Mouse (Mus musculus): ENCODE measurements around the gene Opn1sw. TPM values are rescaled to one million over a fixed set of nuclear protein-coding genes. Genes with fewer than 3 reads are reported as not detected.

The Opn1sw gene
- 0.35 and 0.48 TPM in 2 replicates for polyA plus RNA-seq (2015; fragmentation: Nextera tagmentation; extraction: Ambion mirVana)

GRCm38 (mm10) chr6:29388052-29388518 lies at the start of gene Opn1sw:
Opn1sw (minus strand) TSS chr6:29388468.
- Histone ChIP-seq H3K36me3 (ENCODE audit: control insufficient read depth, insufficient read depth, low read length) (no peaks in the 10 kb centered on the region), H3K4me3 (ENCODE audit: low read length) (peak within 1 kb of the TSS; percentile 44), H3K4me1 (replicated peaks; ENCODE audit: control insufficient read depth, insufficient read depth, low read length) (peaks cover 13% of the 10 kb centered on the region), H3K9me3 (ENCODE audit: control insufficient read depth, low read length) (no peaks in the 10 kb centered on the region), H3K9ac (ENCODE audit: low read length) (peak within 1 kb of the TSS; percentile 34), H3K27ac (ENCODE audit: low read length) (peak within 1 kb of the TSS; percentile 62), H3K4me2 (ENCODE audit: low read depth, low read length) (peak within 1 kb of the TSS; percentile 52), H3K27me3 (ENCODE audit: control insufficient read depth, insufficient read depth, low read depth, low read length) (no peaks in the 10 kb centered on the region)
- ATAC-seq (ENCODE audit: low read depth) = peak; percentile 80
- 4% methylated on average over 12 of the region's 12 CpGs for WGBS

- peaks cover 23% of the 10 kb centered on the region for H3K4me1 ChIP-seq (replicated peaks; ENCODE audit: control insufficient read depth, insufficient read depth, low read length)
- 0 out of 2 replicates have a peak, but pooled peaks have one; percentile 1 for ATAC-seq (ENCODE audit: low read depth)
- 10% methylated on average over 11 of the region's 11 CpGs for WGBS
- H3K27ac ChIP-seq (ENCODE audit: low read length) = peak overlapping the region; percentile 62; the same call in 1 of the 2 replicates
- H3K36me3 ChIP-seq (ENCODE audit: control insufficient read depth, insufficient read depth, low read length) = no peaks in the 10 kb centered on the region
- H3K9ac ChIP-seq (ENCODE audit: low read length) = no peak overlapping the region
- peaks cover 20% of the 10 kb centered on the region for H3K27me3 ChIP-seq (ENCODE audit: control insufficient read depth, insufficient read depth, low read depth, low read length)
- peak overlapping the region; percentile 65; the same call in 1 of the 2 replicates for H3K4me3 ChIP-seq (ENCODE audit: low read length)
- no peaks in the 10 kb centered on the region for H3K9me3 ChIP-seq (ENCODE audit: control insufficient read depth, low read length)
- H3K4me2 ChIP-seq (ENCODE audit: low read depth, low read length) = peak overlapping the region; percentile 94
Measured at GRCm38 (mm10) chr6:29436461-29436934, 48.2 kb upstream of the Opn1sw start.

DNA sequence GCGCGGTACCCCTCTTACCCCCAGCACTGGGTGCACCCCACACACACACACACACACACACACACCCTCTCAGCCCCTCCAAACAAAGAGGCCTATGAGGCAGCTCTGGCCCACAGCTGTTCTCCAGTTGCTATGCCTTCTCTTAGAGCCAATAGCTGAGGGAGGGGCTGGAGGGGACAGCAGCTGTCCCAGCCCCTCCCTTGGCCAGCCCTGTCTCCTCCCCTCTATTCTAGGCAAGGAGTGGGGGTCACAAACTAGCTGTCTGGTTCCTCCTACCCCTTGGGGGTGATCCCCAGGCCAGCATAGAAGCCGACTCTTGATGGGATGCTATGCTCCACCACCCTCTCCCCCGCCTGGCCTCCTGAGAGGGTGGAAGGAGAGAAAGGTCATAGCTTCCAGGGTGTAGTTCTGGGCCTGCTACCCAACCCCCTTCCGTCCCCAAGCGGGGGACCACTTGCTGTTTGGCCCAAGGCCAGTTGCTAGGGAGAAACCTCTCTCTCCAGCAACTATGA lies 47.7 kb upstream of the Opn1sw start:
- Histone ChIP-seq H3K27me3 (ENCODE audit: control insufficient read depth, insufficient read depth, low read depth, low read length) (peaks cover 21% of the 10 kb centered on the region), H3K4me3 (ENCODE audit: low read length) (peak overlapping the region; percentile 65), H3K4me2 (ENCODE audit: low read depth, low read length) (peak overlapping the region; percentile 94), H3K27ac (ENCODE audit: low read length) (peak overlapping the region; percentile 62), H3K9ac (ENCODE audit: low read length) (peak overlapping the region; percentile 56; the same call in 1 of the 2 replicates), H3K9me3 (ENCODE audit: control insufficient read depth, low read length) (no peaks in the 10 kb centered on the region), H3K4me1 (replicated peaks; ENCODE audit: control insufficient read depth, insufficient read depth, low read length) (peaks cover 23% of the 10 kb centered on the region), H3K36me3 (ENCODE audit: control insufficient read depth, insufficient read depth, low read length) (no peaks in the 10 kb centered on the region)
- ATAC-seq (ENCODE audit: low read depth) = peak; percentile 47
- 14% methylated on average over 6 of the region's 6 CpGs for WGBS

GRCm38 (mm10) chr6:29434911-29435691 lies 46.8 kb upstream of the Opn1sw start:
- 4% methylated on average over 13 of the region's 13 CpGs for WGBS
- H3K27me3 ChIP-seq (ENCODE audit: control insufficient read depth, insufficient read depth, low read depth, low read length) = peaks cover 21% of the 10 kb centered on the region

DNA sequence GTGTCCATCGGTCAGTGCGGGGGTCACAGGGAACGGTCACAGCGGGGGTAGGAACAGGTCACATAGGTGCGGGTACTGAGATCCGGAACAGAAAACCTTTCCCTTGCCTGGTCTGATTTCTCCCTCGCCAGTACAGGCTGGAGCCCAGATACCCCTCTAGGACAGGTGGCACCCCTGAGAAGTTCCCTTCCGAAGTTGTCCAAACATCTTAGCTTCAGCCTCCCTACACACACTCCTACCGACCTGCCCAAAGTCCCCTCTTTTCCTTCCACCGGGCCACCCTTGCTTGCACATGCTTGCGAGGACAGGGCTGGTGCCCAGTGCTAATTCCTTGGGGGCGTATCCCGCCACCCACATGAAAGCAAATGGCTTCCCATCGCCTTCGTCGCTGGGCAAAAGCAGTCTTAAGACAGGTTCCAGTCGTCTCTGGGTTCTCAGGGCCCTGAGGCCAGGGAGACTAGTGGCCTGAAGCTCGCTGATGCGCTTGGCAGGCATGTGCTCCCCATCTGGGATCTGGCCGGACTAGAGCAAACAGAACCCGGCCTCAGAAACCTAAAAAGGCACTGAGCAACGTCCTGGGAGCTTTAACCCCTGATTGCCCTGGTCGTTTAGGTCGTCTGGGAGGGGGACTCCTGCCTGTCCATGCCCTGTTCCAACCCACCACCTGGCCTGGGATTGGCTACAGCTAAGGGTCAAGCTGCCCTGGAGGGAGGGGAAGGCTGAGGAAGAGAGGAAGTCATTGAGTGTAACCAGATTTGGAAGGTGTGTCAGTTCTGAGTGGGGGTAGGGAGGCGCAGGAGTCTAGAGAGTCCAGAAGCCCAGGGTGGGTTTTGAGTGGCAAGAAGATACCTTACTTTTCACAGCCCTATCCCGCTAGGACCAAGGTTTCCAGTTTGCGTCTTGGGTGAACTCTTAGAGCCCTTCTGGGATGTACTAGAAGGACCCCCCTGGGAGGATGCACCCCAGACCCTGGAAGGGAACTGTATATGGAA lies 45.8 kb upstream of the Opn1sw start:
- peak overlapping the region; percentile 74 for H3K9ac ChIP-seq (ENCODE audit: low read length)
- peaks cover 23% of the 10 kb centered on the region for H3K4me1 ChIP-seq (replicated peaks; ENCODE audit: control insufficient read depth, insufficient read depth, low read length)
- peak overlapping the region; percentile 45; the same call in 1 of the 2 replicates for H3K27ac ChIP-seq (ENCODE audit: low read length)
- ATAC-seq (ENCODE audit: low read depth) = no peak
- no peaks in the 10 kb centered on the region for H3K36me3 ChIP-seq (ENCODE audit: control insufficient read depth, insufficient read depth, low read length)
- 7% methylated on average over 27 of the region's 27 CpGs for WGBS
- H3K27me3 ChIP-seq (ENCODE audit: control insufficient read depth, insufficient read depth, low read depth, low read length) = peaks cover 21% of the 10 kb centered on the region
- peak overlapping the region; percentile 65 for H3K4me3 ChIP-seq (ENCODE audit: low read length)
- peak overlapping the region; percentile 94 for H3K4me2 ChIP-seq (ENCODE audit: low read depth, low read length)
- no peaks in the 10 kb centered on the region for H3K9me3 ChIP-seq (ENCODE audit: control insufficient read depth, low read length)

More at GRCm38 (mm10) chr6:29434911-29435691, 46.8 kb upstream of the Opn1sw start:
- Histone ChIP-seq H3K4me2 (ENCODE audit: low read depth, low read length) (peak overlapping the region; percentile 94), H3K4me3 (ENCODE audit: low read length) (peak overlapping the region; percentile 65), H3K9me3 (ENCODE audit: control insufficient read depth, low read length) (no peaks in the 10 kb centered on the region), H3K36me3 (ENCODE audit: control insufficient read depth, insufficient read depth, low read length) (no peaks in the 10 kb centered on the region), H3K9ac (ENCODE audit: low read length) (peak overlapping the region; percentile 56), H3K4me1 (replicated peaks; ENCODE audit: control insufficient read depth, insufficient read depth, low read length) (peaks cover 23% of the 10 kb centered on the region), H3K27ac (ENCODE audit: low read length) (peak overlapping the region; percentile 62)
- peak; percentile 74 for ATAC-seq (ENCODE audit: low read depth)

- H3K9me3 ChIP-seq (ENCODE audit: control insufficient read depth, low read length) = no peaks in the 10 kb centered on the region
- ATAC-seq (ENCODE audit: low read depth) = peak; percentile 28
- H3K27me3 ChIP-seq (ENCODE audit: control insufficient read depth, insufficient read depth, low read depth, low read length) = peaks cover 21% of the 10 kb centered on the region
- H3K36me3 ChIP-seq (ENCODE audit: control insufficient read depth, insufficient read depth, low read length) = no peaks in the 10 kb centered on the region
- peak within 1 kb of the TSS; percentile 94 for H3K4me2 ChIP-seq (ENCODE audit: low read depth, low read length)
- H3K4me1 ChIP-seq (replicated peaks; ENCODE audit: control insufficient read depth, insufficient read depth, low read length) = peaks cover 23% of the 10 kb centered on the region
- peak within 1 kb of the TSS; percentile 65 for H3K4me3 ChIP-seq (ENCODE audit: low read length)
- H3K27ac ChIP-seq (ENCODE audit: low read length) = peak within 1 kb of the TSS; percentile 45; the same call in 1 of the 2 replicates
- peak within 1 kb of the TSS; percentile 74 for H3K9ac ChIP-seq (ENCODE audit: low read length)
- under 1% methylated on average over 46 of the region's 77 CpGs for WGBS
Measured at GRCm38 (mm10) chr6:29433038-29433803, 45.0 kb upstream of the Opn1sw start, which contains the start of gene Flnc. Flnc (plus strand) TSS chr6:29433256.

- Histone ChIP-seq H3K4me3 (ENCODE audit: low read length) (peak overlapping the region; percentile 65), H3K36me3 (ENCODE audit: control insufficient read depth, insufficient read depth, low read length) (no peaks in the 10 kb centered on the region), H3K4me1 (replicated peaks; ENCODE audit: control insufficient read depth, insufficient read depth, low read length) (peaks cover 23% of the 10 kb centered on the region), H3K9me3 (ENCODE audit: control insufficient read depth, low read length) (no peaks in the 10 kb centered on the region), H3K27ac (ENCODE audit: low read length) (no peak overlapping the region), H3K27me3 (ENCODE audit: control insufficient read depth, insufficient read depth, low read depth, low read length) (peaks cover 21% of the 10 kb centered on the region), H3K9ac (ENCODE audit: low read length) (peak overlapping the region; percentile 74), H3K4me2 (ENCODE audit: low read depth, low read length) (peak overlapping the region; percentile 94)
- no peak for ATAC-seq (ENCODE audit: low read depth)
Measured at GRCm38 (mm10) chr6:29432676-29433037, 44.4 kb upstream of the Opn1sw start.

- no peak overlapping the region for H3K27ac ChIP-seq (ENCODE audit: low read length)
- H3K36me3 ChIP-seq (ENCODE audit: control insufficient read depth, insufficient read depth, low read length) = no peaks in the 10 kb centered on the region
- peaks cover 23% of the 10 kb centered on the region for H3K4me1 ChIP-seq (replicated peaks; ENCODE audit: control insufficient read depth, insufficient read depth, low read length)
- H3K9me3 ChIP-seq (ENCODE audit: control insufficient read depth, low read length) = no peaks in the 10 kb centered on the region
- no peak for ATAC-seq (ENCODE audit: low read depth)
- H3K9ac ChIP-seq (ENCODE audit: low read length) = no peak overlapping the region
- 21% methylated on average over 3 of the region's 3 CpGs for WGBS
- H3K27me3 ChIP-seq (ENCODE audit: control insufficient read depth, insufficient read depth, low read depth, low read length) = peaks cover 21% of the 10 kb centered on the region
- H3K4me2 ChIP-seq (ENCODE audit: low read depth, low read length) = no peak overlapping the region
- no peak overlapping the region for H3K4me3 ChIP-seq (ENCODE audit: low read length)
Measured at GRCm38 (mm10) chr6:29432156-29432555, 43.9 kb upstream of the Opn1sw start.
